Mouse (Mus musculus): ENCODE measurements around the gene Rfc2. TPM values are rescaled to one million over a fixed set of nuclear protein-coding genes. Genes with fewer than 3 reads are reported as not detected.

Gene Rfc2
- total and polyA plus RNA-seq, 3 experiments = 222 to 283 (median 237) TPM

- Histone ChIP-seq H3K4me3 (replicated peaks in 1 of 3; ENCODE audit: low read depth in 2 of 3, low read length in 2 of 3, poor library complexity in 1 of 3) (peak overlapping the region; percentile 63 to 78 (median 73)), H3K4me2 (ENCODE audit: insufficient read depth, low read depth, poor library complexity, severe bottlenecking) (peak overlapping the region; percentile 53; the same call in 1 of the 2 replicates), H3K79me2 (replicated peaks; ENCODE audit: control insufficient read depth, extremely low read depth, insufficient read depth, poor library complexity, severe bottlenecking) (peaks cover 40% of the 10 kb centered on the region), H3K36me3 (replicated peaks in 1 of 2; ENCODE audit: control insufficient read depth in 1 of 2, insufficient read depth in 1 of 2, low read length in 1 of 2) (peaks cover 14 to 43% of the 10 kb centered on the region in 2 experiments), H3K9ac (ENCODE audit: insufficient read depth, low read depth) (peak overlapping the region; percentile 84), H3K9me3 (replicated peaks; ENCODE audit: low read length) (no peaks in the 10 kb centered on the region), H3K4me1 (ENCODE audit: control insufficient read depth in 1 of 2, insufficient read depth in 2 of 2) (peaks cover 18 to 47% of the 10 kb centered on the region in 2 experiments), H3K27ac (ENCODE audit: insufficient read depth, low read depth) (peak overlapping the region; percentile 98), H3K27me3 (replicated peaks) (no peaks in the 10 kb centered on the region)
- in situ Hi-C loops (cut with MboI; ENCODE audit: low pct_ligation_motif_present, low pct_unique_long_range_greater_than_20kb, low sequenced_read_pairs) (loop anchor here (25.0 kb wide), 1 partner anchor 252 kb away; no protein-coding TSS in a partner anchor), dilution Hi-C loops (cut with MboI; ENCODE audit: extremely low pct_ligation_motif_present, extremely low pct_unique_long_range_greater_than_20kb, low sequenced_read_pairs) (no loop called here)
- TF ChIP-seq MXI1 (IDR thresholded peaks at IDR 0.05; ENCODE audit: low read depth, low read length) (no peak), POLR2AphosphoS2 (IDR thresholded peaks at IDR 0.05; ENCODE audit: low read depth, low read length) (peak; percentile 60; the same call in 1 of the 2 replicates)
- DNase-seq (ENCODE audit: extremely low read depth) = no peak
These were observed 33.1 kb downstream of the Rfc2 start for GRCm38 (mm10) chr5:134614296-134614695.

- peak; percentile 75 for DNase-seq (ENCODE audit: extremely low read depth)
- Histone ChIP-seq H3K27ac (ENCODE audit: insufficient read depth, low read depth) (peak within 1 kb of the TSS; percentile 98), H3K79me2 (replicated peaks; ENCODE audit: control insufficient read depth, extremely low read depth, insufficient read depth, poor library complexity, severe bottlenecking) (peaks cover 37% of the 10 kb centered on the region), H3K4me1 (ENCODE audit: control insufficient read depth in 1 of 2, insufficient read depth in 2 of 2) (peaks cover 18 to 44% of the 10 kb centered on the region in 2 experiments), H3K9me3 (replicated peaks; ENCODE audit: low read length) (no peaks in the 10 kb centered on the region), H3K9ac (ENCODE audit: insufficient read depth, low read depth) (peak within 1 kb of the TSS; percentile 84), H3K4me2 (ENCODE audit: insufficient read depth, low read depth, poor library complexity, severe bottlenecking) (peak within 1 kb of the TSS; percentile 53), H3K27me3 (replicated peaks) (no peaks in the 10 kb centered on the region), H3K4me3 (replicated peaks in 1 of 3; ENCODE audit: low read depth in 2 of 3, low read length in 2 of 3, poor library complexity in 1 of 3) (peak within 1 kb of the TSS; percentile 63 to 78 (median 73)), H3K36me3 (replicated peaks in 1 of 2; ENCODE audit: control insufficient read depth in 1 of 2, insufficient read depth in 1 of 2, low read length in 1 of 2) (peaks cover 20 to 44% of the 10 kb centered on the region in 2 experiments)
- no peak for TF ChIP-seq JUN (IDR thresholded peaks at IDR 0.05; ENCODE audit: insufficient read depth, low read depth, low read length)
- TF ChIP-seq SIN3A (IDR thresholded peaks at IDR 0.05; ENCODE audit: low read length) = peak; percentile 11; the same call in 1 of the 2 replicates
- TF ChIP-seq RCOR1 (conservative IDR thresholded peaks at IDR 0.05; ENCODE audit: low read depth, low read length) = no peak
- TF ChIP-seq BHLHE40 (IDR thresholded peaks at IDR 0.05; ENCODE audit: low read depth, low read length) = peak; percentile 59
- TF ChIP-seq POLR2AphosphoS2 (IDR thresholded peaks at IDR 0.05; ENCODE audit: low read depth, low read length) = peak; percentile 76
- TF ChIP-seq JUND (conservative IDR thresholded peaks at IDR 0.05; ENCODE audit: low read depth, low read length) = no peak
- no peak for TF ChIP-seq GABPA (IDR thresholded peaks at IDR 0.05; ENCODE audit: insufficient replicate concordance, low read depth, low read length)
- peak; percentile 56; the same call in 1 of the 2 replicates for TF ChIP-seq TCF12 (IDR thresholded peaks at IDR 0.05; ENCODE audit: low read depth, low read length)
- peak; percentile 77 for TF ChIP-seq POLR2A (IDR thresholded peaks at IDR 0.05; ENCODE audit: low read depth, low read length)
- TF ChIP-seq TBP (conservative IDR thresholded peaks at IDR 0.05; ENCODE audit: low read depth, low read length) = 0 out of 2 replicates have a peak, but pooled peaks have one; percentile 53
- peak; percentile 34; the same call in 1 of the 2 replicates for TF ChIP-seq IRF4 (IDR thresholded peaks at IDR 0.05; ENCODE audit: low read depth, low read length)
- TF ChIP-seq PAX5 (IDR thresholded peaks at IDR 0.05; ENCODE audit: low read length) = no peak
- TF ChIP-seq ZNF384 (IDR thresholded peaks at IDR 0.05; ENCODE audit: low read depth, low read length) = no peak
- no peak for TF ChIP-seq KAT2A (IDR thresholded peaks at IDR 0.05; ENCODE audit: insufficient replicate concordance, low read length)
- TF ChIP-seq NELFE (IDR thresholded peaks at IDR 0.05; ENCODE audit: low read depth, low read length) = peak; percentile 62; the same call in 1 of the 2 replicates
- no peak for TF ChIP-seq CHD2 (IDR thresholded peaks at IDR 0.05; ENCODE audit: low read length)
- TF ChIP-seq ZKSCAN1 (IDR thresholded peaks at IDR 0.05; ENCODE audit: borderline replicate concordance, low read depth, low read length) = no peak
- TF ChIP-seq ZMIZ1 (IDR thresholded peaks at IDR 0.05; ENCODE audit: low read depth, low read length) = peak; percentile 34; the same call in 1 of the 2 replicates
- dilution Hi-C loops (cut with MboI; ENCODE audit: extremely low pct_ligation_motif_present, extremely low pct_unique_long_range_greater_than_20kb, low sequenced_read_pairs) (no loop called here), in situ Hi-C loops (cut with MboI; ENCODE audit: low pct_ligation_motif_present, low pct_unique_long_range_greater_than_20kb, low sequenced_read_pairs) (loop anchor here (5.0 to 25.0 kb wide), 3 partner anchors 33 to 253 kb away; partner anchors contain the start of gene Rfc2)
These were observed 33.6 kb downstream of the Rfc2 start, which contains the start of gene Lat2 for GRCm38 (mm10) chr5:134614802-134615201. TSS of gene Lat2 (minus strand) at chr5:134615025.
